23 mouse cellular contexts compared by ENCODE assay signal in the genomic region with DNA sequence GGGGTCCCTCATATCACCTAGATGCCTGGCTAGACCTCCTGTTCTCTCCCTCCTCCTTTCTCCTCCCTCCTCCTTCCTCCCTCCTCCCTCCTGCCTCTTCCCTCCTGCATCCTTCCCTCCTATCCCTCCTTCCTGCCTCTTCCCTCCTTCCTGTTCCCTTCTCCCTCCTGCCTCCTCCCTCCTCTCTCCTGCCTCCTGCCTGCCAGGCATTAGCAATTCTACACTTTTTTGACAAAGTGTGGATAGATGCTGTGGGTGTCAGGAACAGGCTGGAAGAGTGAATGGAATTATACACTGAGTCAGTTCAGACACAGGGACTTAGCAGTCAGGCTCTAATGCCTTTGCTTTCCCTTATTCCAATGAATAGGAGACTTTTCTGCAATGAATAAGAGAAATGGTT.
A peak's percentile ranks its signal among the peaks of the same experiment; 100 is the strongest.
DNase-seq lines count a peak whose midpoint lies in the region; ATAC-seq lines count a peak whose summit lies in the region.
"Had no signal": no experiment of that assay in that cellular context is flagged by ENCODE, and none has a peak within 500 bp of the region (broad histone marks: within the 10 kb centered on the region; RNA-seq: fewer than 3 reads in every experiment).

No protein-coding gene starts in this region.

- no peaks in the 10 kb centered on the region for H3K36me3 ChIP-seq in forebrain, embryonic 14.5 days (ENCODE audit: control insufficient read depth, insufficient read depth, low read length)
- H3K36me3 ChIP-seq: stomach, embryonic 15.5 days had no signal

- H3K4me1 ChIP-seq in forebrain, embryonic 14.5 days (ENCODE audit: control insufficient read depth, insufficient read depth, low read length) = no peaks in the 10 kb centered on the region
- H3K4me1 ChIP-seq: stomach, embryonic 15.5 days had no signal

- ATAC-seq in forebrain, embryonic 14.5 days = peak; percentile 55; the same call in 1 of the 2 replicates
- ATAC-seq: midbrain, embryonic 16.5 days had no signal

- H3K27ac ChIP-seq in forebrain, embryonic 14.5 days (ENCODE audit: low read depth, low read length) = peak overlapping the region; percentile 40; the same call in 1 of the 2 replicates
- H3K27ac ChIP-seq: neural tube, embryonic 15.5 days; stomach, embryonic 15.5 days had no signal

- no peak overlapping the region for H3K4me2 ChIP-seq in forebrain, embryonic 14.5 days (ENCODE audit: low read length)
- H3K4me2 ChIP-seq: heart, embryonic 11.5 days; liver, embryonic 11.5 days; neural tube, embryonic 15.5 days; stomach, embryonic 15.5 days had no signal

- H3K4me3 ChIP-seq in forebrain, embryonic 14.5 days (ENCODE audit: low read depth, low read length) = no peak overlapping the region
- H3K4me3 ChIP-seq: neural tube, embryonic 15.5 days; stomach, embryonic 15.5 days had no signal

- H3K9me3 ChIP-seq in forebrain, embryonic 14.5 days (replicated peaks; ENCODE audit: control insufficient read depth, low read length) = no peaks in the 10 kb centered on the region
- H3K9me3 ChIP-seq: neural tube, embryonic 15.5 days; stomach, embryonic 15.5 days had no signal

- H3K27me3 ChIP-seq in forebrain, embryonic 14.5 days (replicated peaks; ENCODE audit: control insufficient read depth, insufficient read depth, low read length) = no peaks in the 10 kb centered on the region
- H3K27me3 ChIP-seq: CH12.LX; neural tube, embryonic 15.5 days; stomach, embryonic 15.5 days had no signal

- peak; percentile 69 to 78 for DNase-seq in frontal cortex, adult 2 months (ENCODE audit: extremely low spot score in 1 of 2, low spot score in 1 of 2)
- no peak for DNase-seq in frontal cortex, postnatal 10 days (ENCODE audit: low spot score in 2 of 2)
- peak; percentile 48 to 64 for DNase-seq in left cerebral cortex, adult 9 months (ENCODE audit: low spot score in 2 of 2)
- DNase-seq in left cerebral cortex, postnatal 10 days (ENCODE audit: extremely low spot score in 1 of 2, low spot score in 2 of 2) = no peak
- DNase-seq in forebrain, embryonic 14.5 days (ENCODE audit: low spot score) = peak; percentile 37
- peak; percentile 30 to 62 for DNase-seq in right cerebral cortex, postnatal 10 days (ENCODE audit: low spot score in 2 of 2)
- no peak for DNase-seq in urinary bladder, postnatal 4 days (ENCODE audit: low spot score in 2 of 2)
- no peak for DNase-seq in embryo, embryonic 10.5 days (ENCODE audit: low spot score)
- DNase-seq: adrenal gland, postnatal 25 days; cerebellum, adult 18-20 months; cerebellum, postnatal 36 days; heart, postnatal 10 days; kidney, adult 2 months; lung, adult 18-20 months; lung, postnatal 14 days; retina, postnatal 1 day; thymus, postnatal 14 days had no signal

- intact Hi-C loops in left cerebral cortex, postnatal 10 days (cut with DNase I) = no loop called here

- no peak overlapping the region for H3K9ac ChIP-seq in forebrain, embryonic 14.5 days (ENCODE audit: low read length)
- H3K9ac ChIP-seq: neural tube, embryonic 15.5 days; stomach, embryonic 15.5 days had no signal

Comparison
In these comparisons a context has a peak if more than half of its experiments do, and no peak if none do; other contexts are left out.
1. DNase-seq: peak in frontal cortex, adult 2 months (2 of 2), left cerebral cortex, adult 9 months (2 of 2), forebrain, embryonic 14.5 days (single experiment) and right cerebral cortex, postnatal 10 days (2 of 2); none in frontal cortex, postnatal 10 days (0 of 2), left cerebral cortex, postnatal 10 days (0 of 2), urinary bladder, postnatal 4 days (0 of 2) and embryo, embryonic 10.5 days (single experiment).